Mouse (Mus musculus): ENCODE data around the gene Hdac8. TPM values are rescaled to one million over a fixed set of nuclear protein-coding genes. Genes with fewer than 3 reads are reported as not detected.

Hdac8 gene
- polyA plus RNA-seq, 1 experiment = 14.4 TPM

DNA sequence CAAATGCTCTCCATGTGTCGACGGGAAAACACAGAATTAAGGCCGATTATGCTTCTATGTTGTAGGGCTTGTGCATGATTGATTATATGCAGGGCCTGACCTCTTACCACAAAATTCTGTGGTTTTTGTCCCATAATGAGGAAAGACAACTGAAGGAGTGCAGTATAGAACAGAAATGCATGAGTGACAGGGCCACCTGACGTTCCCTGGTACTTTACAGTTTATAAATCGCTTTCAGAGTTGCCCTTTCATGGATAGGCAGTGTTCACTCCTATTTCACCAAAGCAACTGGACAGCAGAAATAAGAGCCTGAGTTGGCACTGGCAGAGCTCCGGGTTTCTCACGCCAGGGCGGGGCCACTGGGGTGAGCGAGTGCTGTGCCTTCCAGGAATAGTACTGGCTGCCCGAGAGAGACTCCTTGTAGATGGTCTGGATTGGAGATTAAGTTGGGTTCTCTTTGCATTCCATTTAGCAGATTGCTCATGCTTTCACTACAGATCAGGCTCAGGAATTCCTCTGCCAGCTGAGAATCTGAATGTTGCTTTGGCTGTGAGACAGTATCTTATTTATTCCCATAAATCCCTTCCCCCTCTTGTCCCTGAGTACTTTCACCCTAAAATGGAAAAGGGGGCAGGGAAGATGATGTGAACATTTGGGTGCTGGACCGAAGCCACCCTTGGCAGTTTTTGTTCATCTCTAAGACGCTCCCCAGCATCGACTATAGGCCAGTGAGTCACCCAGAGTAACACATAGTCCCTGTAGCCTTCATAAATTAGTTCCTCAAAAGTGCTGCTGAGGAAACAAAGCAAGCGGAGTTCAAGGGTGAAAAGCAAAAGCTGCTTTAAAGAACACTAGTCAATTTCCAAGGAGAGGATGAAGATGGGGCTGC is 155.1 kb downstream of the Hdac8 start:
- H3K27ac ChIP-seq (ENCODE audit: insufficient read depth, low read length) = no peak overlapping the region
- no peak overlapping the region for H3K4me3 ChIP-seq (ENCODE audit: insufficient read depth, low read length)
- no peaks in the 10 kb centered on the region for H3K4me1 ChIP-seq (ENCODE audit: control insufficient read depth, insufficient read depth, low read length)
- TF ChIP-seq POLR2A (IDR thresholded peaks at IDR 0.05; ENCODE audit: extremely low read depth, insufficient read depth, low read length) (no peak), CTCF (IDR thresholded peaks at IDR 0.05; ENCODE audit: extremely low read depth, insufficient read depth, low read length) (no peak)

DNA sequence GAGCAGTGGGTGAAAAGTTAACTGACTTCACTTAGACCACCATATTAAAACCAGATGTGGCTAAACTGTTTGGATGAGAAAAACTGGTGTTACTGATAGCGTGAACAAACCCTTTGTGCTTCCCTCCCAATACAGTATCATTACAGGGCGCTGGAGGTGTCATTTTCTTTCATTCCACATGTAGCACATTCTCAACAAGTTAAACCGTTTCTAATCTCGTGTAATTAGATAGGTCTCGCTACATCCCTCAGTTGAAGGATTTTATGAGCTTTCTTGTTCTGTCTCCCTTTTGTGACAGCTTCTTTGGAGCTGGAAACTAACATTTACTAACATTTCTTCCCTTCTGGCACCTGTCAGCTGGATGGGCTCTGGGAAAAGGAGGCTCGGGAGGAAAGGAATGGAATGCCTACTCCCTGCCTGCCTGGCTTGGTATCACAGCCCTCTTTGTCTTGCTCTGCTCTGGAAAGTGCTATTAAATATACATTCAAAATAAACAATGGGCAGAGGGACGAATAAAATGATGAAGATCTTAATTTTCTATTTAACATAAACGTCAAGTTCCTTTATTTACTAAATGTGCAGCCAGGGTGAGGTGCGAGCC is 156.2 kb downstream of the Hdac8 start:
- Histone ChIP-seq H3K27ac (ENCODE audit: insufficient read depth, low read length) (no peak overlapping the region), H3K4me3 (ENCODE audit: insufficient read depth, low read length) (no peak overlapping the region), H3K4me1 (ENCODE audit: control insufficient read depth, insufficient read depth, low read length) (no peaks in the 10 kb centered on the region)
- TF ChIP-seq CTCF (IDR thresholded peaks at IDR 0.05; ENCODE audit: extremely low read depth, insufficient read depth, low read length) (no peak), POLR2A (IDR thresholded peaks at IDR 0.05; ENCODE audit: extremely low read depth, insufficient read depth, low read length) (no peak)

DNA sequence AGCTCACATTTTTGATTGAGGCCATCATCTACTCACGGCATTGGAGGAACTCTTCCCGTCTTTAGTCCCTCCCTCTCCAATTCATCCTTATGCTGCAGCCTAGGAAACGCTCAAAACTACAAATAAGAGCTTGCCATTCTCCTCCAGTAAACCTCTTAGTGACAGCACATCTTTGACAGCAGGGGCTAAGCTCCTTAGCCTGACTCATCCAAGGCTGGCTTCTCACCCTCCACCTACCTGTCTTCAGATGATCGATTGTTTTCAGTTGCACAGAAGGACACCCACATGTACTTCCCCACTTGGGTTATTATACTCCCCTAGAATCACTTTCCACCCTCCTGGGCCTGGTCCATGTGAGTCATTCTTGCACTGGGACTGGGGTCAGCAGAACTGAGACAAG is 163.5 kb downstream of the Hdac8 start:
- H3K27ac ChIP-seq (ENCODE audit: insufficient read depth, low read length) = no peak overlapping the region
- no peaks in the 10 kb centered on the region; the same call in 1 of the 2 replicates for H3K4me1 ChIP-seq (ENCODE audit: control insufficient read depth, insufficient read depth, low read length)
- TF ChIP-seq POLR2A (IDR thresholded peaks at IDR 0.05; ENCODE audit: extremely low read depth, insufficient read depth, low read length) (no peak), CTCF (IDR thresholded peaks at IDR 0.05; ENCODE audit: extremely low read depth, insufficient read depth, low read length) (no peak)
- H3K4me3 ChIP-seq (ENCODE audit: insufficient read depth, low read length) = no peak overlapping the region

DNA sequence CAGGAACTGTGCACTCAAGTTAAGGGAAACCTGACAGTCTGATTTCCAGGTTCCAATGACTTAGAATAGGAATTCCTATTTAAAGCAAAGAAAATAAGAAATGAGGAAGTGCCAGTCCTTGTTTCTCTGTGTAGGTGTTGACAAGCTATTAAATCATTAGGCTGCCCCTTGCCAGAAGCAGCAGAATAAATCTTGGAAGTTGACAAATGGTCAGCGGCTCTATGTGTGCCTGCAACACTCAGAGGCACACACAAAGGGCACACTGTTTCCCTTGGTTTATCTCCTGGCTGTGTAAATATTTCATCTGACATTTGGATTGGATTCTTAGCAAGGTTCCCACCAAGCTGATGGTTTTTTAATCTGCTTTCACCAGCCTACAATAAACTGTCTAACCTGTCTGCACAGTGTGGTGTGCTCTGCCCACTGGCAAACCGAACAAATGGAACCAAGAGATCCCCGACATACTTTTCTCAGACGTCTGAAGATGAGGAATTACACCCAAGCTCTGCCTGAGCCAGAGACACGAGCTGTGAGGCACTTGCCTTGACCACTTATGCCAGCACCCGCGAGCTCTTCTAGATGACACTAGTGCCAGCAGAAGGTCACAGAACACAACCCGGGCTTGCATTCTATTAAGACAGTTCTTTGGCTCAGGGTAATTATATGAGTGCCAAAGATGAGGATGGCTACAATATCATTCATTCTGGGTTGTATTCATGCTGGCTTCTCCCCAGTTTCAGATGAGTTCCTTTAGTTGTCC is 165.6 kb downstream of the Hdac8 start:
- Histone ChIP-seq H3K4me1 (ENCODE audit: control insufficient read depth, insufficient read depth, low read length) (no peaks in the 10 kb centered on the region; the same call in 1 of the 2 replicates), H3K27ac (ENCODE audit: insufficient read depth, low read length) (no peak overlapping the region), H3K4me3 (ENCODE audit: insufficient read depth, low read length) (no peak overlapping the region)
- TF ChIP-seq POLR2A (IDR thresholded peaks at IDR 0.05; ENCODE audit: extremely low read depth, insufficient read depth, low read length) = no peak
- TF ChIP-seq CTCF (IDR thresholded peaks at IDR 0.05; ENCODE audit: extremely low read depth, insufficient read depth, low read length) = no peak

DNA sequence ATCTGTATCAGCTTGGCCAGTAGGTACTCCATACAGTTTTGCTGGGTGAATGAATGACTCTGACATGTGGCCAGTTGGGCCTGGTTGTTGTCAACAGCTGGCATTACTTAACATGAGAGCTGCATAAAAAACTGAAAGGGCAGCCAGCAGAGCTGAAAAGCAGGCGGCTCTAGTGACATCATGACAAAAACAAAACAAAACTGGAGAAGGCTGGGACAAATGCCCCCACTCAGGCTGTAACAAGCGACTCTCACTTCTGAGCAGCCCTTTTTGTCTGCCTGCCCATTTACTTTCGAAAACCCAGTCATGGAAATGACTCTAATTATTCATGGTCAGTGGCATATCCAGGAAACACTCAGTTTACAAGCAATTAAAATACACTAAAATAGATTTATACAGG is 185.5 kb downstream of the Hdac8 start:
- Histone ChIP-seq H3K4me3 (ENCODE audit: insufficient read depth, low read length) (no peak overlapping the region), H3K27ac (ENCODE audit: insufficient read depth, low read length) (no peak overlapping the region), H3K4me1 (ENCODE audit: control insufficient read depth, insufficient read depth, low read length) (no peaks in the 10 kb centered on the region)
- no peak for TF ChIP-seq POLR2A (IDR thresholded peaks at IDR 0.05; ENCODE audit: extremely low read depth, insufficient read depth, low read length)
- no peak for TF ChIP-seq CTCF (IDR thresholded peaks at IDR 0.05; ENCODE audit: extremely low read depth, insufficient read depth, low read length)

DNA sequence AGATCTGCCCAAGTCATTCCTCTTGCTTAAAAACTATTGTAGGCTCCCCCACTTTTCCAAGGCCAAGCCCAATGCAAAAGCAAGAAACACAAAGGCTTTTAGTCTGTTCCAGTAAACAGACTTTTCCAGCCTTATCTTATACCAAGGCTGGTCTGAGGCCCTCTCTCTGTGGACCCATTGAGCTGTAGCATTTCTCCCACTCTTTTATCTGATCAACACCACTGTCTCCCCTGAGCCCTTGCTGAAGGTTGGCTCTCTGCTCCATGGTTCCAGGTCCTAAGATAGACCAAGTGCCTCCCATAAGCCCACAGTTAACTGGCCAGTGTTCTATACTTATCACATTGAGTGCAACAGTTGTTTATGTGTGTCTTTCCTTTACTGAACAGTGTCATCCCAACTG is 185.9 kb downstream of the Hdac8 start:
- no peak for TF ChIP-seq CTCF (IDR thresholded peaks at IDR 0.05; ENCODE audit: extremely low read depth, insufficient read depth, low read length)
- TF ChIP-seq POLR2A (IDR thresholded peaks at IDR 0.05; ENCODE audit: extremely low read depth, insufficient read depth, low read length) = no peak
- no peaks in the 10 kb centered on the region for H3K4me1 ChIP-seq (ENCODE audit: control insufficient read depth, insufficient read depth, low read length)
- H3K27ac ChIP-seq (ENCODE audit: insufficient read depth, low read length) = no peak overlapping the region
- H3K4me3 ChIP-seq (ENCODE audit: insufficient read depth, low read length) = no peak overlapping the region

DNA sequence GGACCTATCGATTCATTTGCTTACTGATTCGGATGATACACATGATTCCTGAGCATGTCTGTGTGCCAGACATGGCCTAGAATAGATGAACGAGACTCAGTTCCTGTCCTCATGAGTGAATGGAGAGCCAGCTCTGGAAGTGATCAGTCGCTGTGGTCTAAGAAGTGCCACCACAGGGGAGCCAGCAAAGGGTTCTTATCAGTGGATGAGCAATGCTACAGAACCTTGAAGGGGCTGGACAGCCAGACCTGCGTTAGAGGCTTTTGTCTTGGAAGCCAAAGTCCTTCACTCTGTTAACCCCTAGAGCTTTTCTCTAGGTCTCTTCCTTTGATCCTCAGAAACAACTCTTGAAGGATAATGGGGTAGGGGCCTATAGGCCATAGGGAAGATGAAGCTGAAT is 186.4 kb downstream of the Hdac8 start:
- TF ChIP-seq POLR2A (IDR thresholded peaks at IDR 0.05; ENCODE audit: extremely low read depth, insufficient read depth, low read length) (no peak), CTCF (IDR thresholded peaks at IDR 0.05; ENCODE audit: extremely low read depth, insufficient read depth, low read length) (no peak)
- Histone ChIP-seq H3K27ac (ENCODE audit: insufficient read depth, low read length) (no peak overlapping the region), H3K4me3 (ENCODE audit: insufficient read depth, low read length) (no peak overlapping the region), H3K4me1 (ENCODE audit: control insufficient read depth, insufficient read depth, low read length) (no peaks in the 10 kb centered on the region)

DNA sequence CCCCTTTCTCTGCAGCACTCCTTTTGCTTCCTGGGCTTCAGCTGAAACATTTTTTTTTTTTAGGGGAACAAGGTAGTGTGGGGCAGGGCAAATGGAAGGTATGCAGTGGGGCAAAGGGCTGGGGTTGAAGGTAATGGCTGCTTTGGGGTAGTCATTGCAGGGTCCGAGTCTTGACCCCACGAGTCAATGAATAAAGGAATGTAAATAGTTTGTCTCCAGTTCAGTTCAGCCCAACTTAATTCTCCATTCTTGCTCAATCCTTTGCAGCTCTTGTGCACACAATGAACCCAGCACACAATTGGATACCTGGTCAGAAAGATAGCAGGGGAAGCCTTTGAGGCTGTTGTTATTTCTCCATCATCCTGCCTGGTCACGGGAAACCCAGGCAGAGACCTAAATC is 194.0 kb downstream of the Hdac8 start:
- no peak overlapping the region for H3K27ac ChIP-seq (ENCODE audit: insufficient read depth, low read length)
- TF ChIP-seq POLR2A (IDR thresholded peaks at IDR 0.05; ENCODE audit: extremely low read depth, insufficient read depth, low read length) (no peak), CTCF (IDR thresholded peaks at IDR 0.05; ENCODE audit: extremely low read depth, insufficient read depth, low read length) (no peak)
- no peaks in the 10 kb centered on the region for H3K4me1 ChIP-seq (ENCODE audit: control insufficient read depth, insufficient read depth, low read length)
- H3K4me3 ChIP-seq (ENCODE audit: insufficient read depth, low read length) = no peak overlapping the region

DNA sequence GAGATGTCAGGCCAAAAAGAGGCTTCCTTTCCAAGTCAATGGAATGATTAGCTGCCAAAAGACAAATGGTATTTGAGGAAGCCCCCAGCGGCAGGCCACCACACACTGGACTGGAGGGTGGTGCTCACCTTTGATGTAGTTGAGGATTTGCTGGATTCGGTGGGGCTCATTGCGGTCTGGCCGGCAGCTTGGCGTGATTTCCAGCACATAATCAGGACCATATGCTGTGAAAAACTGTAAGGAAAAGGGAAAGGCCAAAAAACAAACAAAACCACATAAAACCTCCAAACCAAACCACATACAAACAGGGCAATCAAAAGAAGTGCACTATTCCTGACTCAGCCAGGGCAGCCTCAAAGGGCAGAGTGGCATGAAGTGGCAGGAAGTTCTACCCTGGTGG is 197.6 kb downstream of the Hdac8 start:
- H3K4me1 ChIP-seq (ENCODE audit: control insufficient read depth, insufficient read depth, low read length) = no peaks in the 10 kb centered on the region
- TF ChIP-seq POLR2A (IDR thresholded peaks at IDR 0.05; ENCODE audit: extremely low read depth, insufficient read depth, low read length) (no peak), CTCF (IDR thresholded peaks at IDR 0.05; ENCODE audit: extremely low read depth, insufficient read depth, low read length) (no peak)
- H3K27ac ChIP-seq (ENCODE audit: insufficient read depth, low read length) = no peak overlapping the region
- no peak overlapping the region for H3K4me3 ChIP-seq (ENCODE audit: insufficient read depth, low read length)

Data from cortical plate, adult 2 months (tissue).